Mouse (Mus musculus): ENCODE measurements at regions not wholly inside any gene's neighbourhood (a gene's known extent, or its start where the extent isn't known, plus 50 kb on each side); places are given as distances from the start of the nearest gene placed in this dataset.

DNA sequence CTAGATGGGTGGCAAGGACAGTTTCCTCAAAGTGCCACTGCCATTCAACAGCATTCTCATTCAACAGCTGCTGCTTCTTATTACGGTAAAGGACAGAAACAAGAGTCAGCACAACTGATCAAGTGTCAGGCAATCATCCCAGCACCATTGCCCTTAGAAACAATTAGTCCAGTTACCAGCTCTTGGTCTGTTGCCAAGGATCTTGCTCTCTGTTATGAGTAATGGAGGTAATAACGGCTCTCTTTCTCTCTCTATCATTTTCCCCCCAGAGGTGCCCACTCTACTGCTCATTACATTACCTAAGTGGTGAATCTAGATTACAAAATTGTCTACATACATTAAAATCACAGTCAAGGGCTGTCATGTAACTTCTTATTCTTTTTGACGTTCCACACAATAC, 961.0 kb downstream of the Pla2g4a start:
- TF ChIP-seq HCFC1 (IDR thresholded peaks at IDR 0.05; ENCODE audit: borderline replicate concordance, insufficient read depth, low read length) (no peak), MAFK (IDR thresholded peaks at IDR 0.05; ENCODE audit: insufficient read depth, low read depth, low read length) (no peak), ZC3H11A (IDR thresholded peaks at IDR 0.05; ENCODE audit: borderline replicate concordance, low read depth, low read length) (no peak), ZNF384 (IDR thresholded peaks at IDR 0.05; ENCODE audit: low read depth, low read length) (no peak), CHD2 (IDR thresholded peaks at IDR 0.05; ENCODE audit: low read depth, low read length) (no peak)
